Mouse (Mus musculus) lung, postnatal 36 days (tissue): ENCODE measurements around the gene Gm6482.
"Not testable (repeated sequence)": the region's sequence is repeated elsewhere in the genome, so short reads cannot be mapped to it uniquely, and the experiment has no call there.

Experiments
- DNase-seq: peaks from one replicate; pipeline ENCODE4 v3.0.0; 2022; ENCODE audit warnings: mixed read lengths

Gm6482 gene

DNA sequence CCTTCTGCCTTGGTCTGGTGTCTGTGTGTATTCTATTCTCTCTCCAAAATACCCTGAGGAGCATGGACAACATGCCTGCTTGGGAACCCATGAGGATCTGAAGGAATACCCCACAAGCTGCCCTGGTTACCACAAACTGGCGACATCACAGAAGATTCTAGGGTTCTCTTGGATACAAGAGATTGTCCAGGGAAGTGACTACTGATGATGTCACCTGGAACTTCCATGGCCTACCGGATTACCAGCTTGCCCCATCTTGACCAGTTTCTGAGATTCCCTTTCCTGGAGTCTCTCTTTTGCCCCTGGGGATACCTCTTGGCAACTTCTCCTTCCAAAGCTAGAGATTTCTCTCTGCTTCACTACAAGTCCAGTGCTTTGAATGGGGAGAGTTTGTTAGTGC is at the start of gene Gm6482:
TSS of gene Gm6482 (minus strand) at position 101 of the 400 bp plus-strand sequence.
- DNase-seq, result not testable (repeated sequence)

DNA sequence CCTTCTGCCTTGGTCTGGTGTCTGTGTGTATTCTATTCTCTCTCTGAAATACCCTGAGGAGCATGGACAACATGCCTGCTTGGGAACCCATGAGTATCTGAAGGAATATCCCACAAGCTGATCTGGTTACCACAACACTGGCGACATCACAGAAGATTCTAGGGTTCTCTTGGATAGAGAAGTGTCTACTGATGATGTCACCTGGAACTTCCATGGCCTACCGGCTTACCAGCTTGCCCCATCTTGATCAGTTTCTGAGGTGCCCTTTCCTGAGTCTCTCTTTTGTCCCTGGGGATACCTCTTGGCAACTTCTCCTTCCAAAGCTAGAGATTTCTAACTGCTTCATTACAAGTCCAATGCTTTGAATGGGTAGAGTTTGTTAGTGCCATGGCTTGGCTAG is 45.3 kb upstream of the Gm6482 start, which contains the start of gene Gm7954:
TSS of gene Gm7954 (minus strand) at position 101 of the 400 bp plus-strand sequence.
- not testable (repeated sequence) for DNase-seq

DNA sequence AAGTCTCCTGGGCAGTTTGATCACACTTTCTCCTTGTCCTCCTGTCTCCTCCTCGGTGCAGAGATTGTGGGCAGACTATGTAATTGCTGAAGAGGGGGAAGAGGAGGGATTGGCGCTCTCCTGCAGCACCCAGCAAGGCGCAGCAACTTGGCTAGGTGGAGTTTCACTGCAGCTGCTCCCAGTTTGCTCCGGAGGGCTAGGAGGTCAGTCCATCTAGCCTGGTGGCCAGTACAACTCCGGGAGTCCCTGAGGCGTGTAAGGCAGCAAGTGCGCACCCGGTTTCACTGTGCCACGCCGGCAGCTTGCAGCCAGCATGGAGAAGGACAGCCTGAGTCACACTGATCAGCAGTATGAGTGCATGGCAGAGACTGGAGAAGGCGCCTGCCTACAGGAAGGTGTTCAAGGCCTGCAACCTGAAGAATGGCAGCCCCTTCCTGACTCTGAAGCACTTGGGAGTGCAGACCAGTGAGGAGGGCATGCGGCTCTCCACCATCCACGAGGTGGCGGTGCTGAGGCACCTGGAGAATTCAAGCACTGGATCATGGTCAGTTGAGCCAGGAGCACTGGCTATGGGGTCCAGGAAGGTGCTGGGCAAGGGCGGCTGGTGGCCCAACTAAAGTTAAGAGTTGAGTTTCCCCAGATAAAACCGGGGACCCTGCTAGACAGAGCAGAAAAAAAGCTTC is 17.5 kb upstream of the Gm6482 start:
- peak; percentile 37 for DNase-seq

DNA sequence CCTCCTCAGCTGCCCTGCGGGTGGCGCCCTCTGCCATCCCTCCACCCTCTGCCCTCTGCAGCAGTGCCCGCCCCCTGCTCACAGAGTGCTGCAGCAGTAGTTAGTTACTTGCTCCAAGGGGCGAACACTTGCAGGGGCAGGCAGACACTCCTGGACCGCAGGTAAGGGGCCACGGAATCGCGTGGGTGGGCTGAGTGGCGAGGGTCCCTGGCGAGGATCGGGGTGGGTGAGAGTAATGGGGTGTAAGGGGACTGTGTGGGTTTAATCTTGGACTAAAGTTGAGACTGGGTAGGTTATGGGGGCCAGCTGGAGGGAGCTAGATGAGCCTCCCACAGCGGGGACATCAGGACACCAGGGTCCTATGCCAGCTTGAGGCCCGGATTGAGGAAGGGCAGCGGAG is 16.6 kb upstream of the Gm6482 start:
- DNase-seq, result not testable (repeated sequence)

DNA sequence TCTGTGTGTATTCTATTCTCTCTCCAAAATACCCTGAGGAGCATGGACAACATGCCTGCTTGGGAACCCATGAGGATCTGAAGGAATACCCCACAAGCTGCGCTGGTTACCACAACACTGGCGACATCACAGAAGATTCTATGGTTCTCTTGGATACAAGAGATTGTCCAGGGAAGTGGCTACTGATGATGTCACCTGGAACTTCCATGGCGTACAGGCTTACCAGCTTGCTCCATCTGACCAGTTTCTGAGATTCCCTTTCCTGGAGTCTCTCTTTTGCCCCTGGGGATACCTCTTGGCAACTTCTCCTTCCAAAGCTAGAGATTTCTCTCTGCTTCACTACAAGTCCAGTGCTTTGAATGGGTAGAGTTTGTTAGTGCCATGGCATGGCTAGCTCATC is 21.8 kb downstream of the Gm6482 start, which contains the start of gene Gm7945:
TSS of gene Gm7945 (minus strand) at position 101 of the 400 bp plus-strand sequence.
- not testable (repeated sequence) for DNase-seq
